Mouse (Mus musculus): ENCODE data around the gene R3hdm1. TPM values are rescaled to one million over a fixed set of nuclear protein-coding genes. Genes with fewer than 3 reads are reported as not detected.
"Not testable (repeated sequence)": the region's sequence is repeated elsewhere in the genome, so short reads cannot be mapped to it uniquely, and the experiment has no call there.

Gene R3hdm1
- polyA plus RNA-seq, 1 experiment, result 11.1 TPM

DNA sequence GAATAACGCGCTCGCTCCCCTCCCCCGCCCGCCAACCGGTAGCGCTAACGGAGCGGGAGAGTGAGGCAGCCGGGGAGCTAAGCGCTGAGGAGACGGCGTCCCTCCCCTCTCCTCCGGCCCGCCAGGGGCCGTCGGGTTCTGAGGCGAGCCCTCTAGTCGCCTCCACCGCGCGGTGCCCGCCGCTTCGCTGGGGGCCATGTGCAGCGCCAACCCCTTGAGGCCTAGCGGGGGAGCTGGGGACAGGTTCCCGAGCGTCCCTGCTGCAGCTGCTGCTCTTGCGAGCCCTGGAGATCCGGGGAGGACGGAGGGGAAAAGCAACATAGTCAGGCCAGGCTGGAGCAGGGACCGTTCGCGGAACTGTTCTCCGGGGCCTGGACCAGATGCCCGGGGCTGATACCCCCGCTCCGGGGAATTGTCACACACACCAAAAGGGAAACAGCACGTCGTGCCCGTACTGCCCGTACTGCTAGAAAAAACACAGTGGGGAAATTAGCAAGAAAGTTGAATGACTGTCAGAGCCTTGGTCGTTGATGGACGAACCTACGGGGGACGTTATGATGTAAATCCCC lies 503 bp downstream of the R3hdm1 start:
- peak; percentile 19 for DNase-seq (ENCODE audit: low read depth, low spot score)
- under 1% methylated on average over 47 of the region's 47 CpGs for WGBS

GRCm38 (mm10) chr1:128120913-128121627 lies 18.0 kb downstream of the R3hdm1 start:
- DNase-seq (ENCODE audit: low read depth, low spot score), result no peak
- 92% methylated on average over 4 of the region's 4 CpGs for WGBS

- DNase-seq (ENCODE audit: low read depth, low spot score), result not testable (repeated sequence)
Measured at GRCm38 (mm10) chr1:128136222-128136621, 33.1 kb downstream of the R3hdm1 start.

- no peak for DNase-seq (ENCODE audit: low read depth, low spot score)
Measured at GRCm38 (mm10) chr1:128141039-128141438, 37.9 kb downstream of the R3hdm1 start.

- DNase-seq (ENCODE audit: low read depth, low spot score), result no peak
Measured at GRCm38 (mm10) chr1:128141737-128142136, 38.6 kb downstream of the R3hdm1 start.

- DNase-seq (ENCODE audit: low read depth, low spot score), result no peak
- 79% methylated on average over 1 of the region's 1 CpGs for WGBS
Measured at GRCm38 (mm10) chr1:128166956-128167355, 63.9 kb downstream of the R3hdm1 start.

GRCm38 (mm10) chr1:128170104-128170503 lies 67.0 kb downstream of the R3hdm1 start:
- DNase-seq (ENCODE audit: low read depth, low spot score), result no peak

GRCm38 (mm10) chr1:128191426-128191825 lies 88.3 kb downstream of the R3hdm1 start:
- no peak for DNase-seq (ENCODE audit: low read depth, low spot score)
- WGBS, result 67% methylated on average over 2 of the region's 2 CpGs

- DNase-seq (ENCODE audit: low read depth, low spot score), result no peak
- WGBS, result 58% methylated on average over 7 of the region's 7 CpGs
Measured at GRCm38 (mm10) chr1:128192369-128192768, 89.3 kb downstream of the R3hdm1 start.

DNA sequence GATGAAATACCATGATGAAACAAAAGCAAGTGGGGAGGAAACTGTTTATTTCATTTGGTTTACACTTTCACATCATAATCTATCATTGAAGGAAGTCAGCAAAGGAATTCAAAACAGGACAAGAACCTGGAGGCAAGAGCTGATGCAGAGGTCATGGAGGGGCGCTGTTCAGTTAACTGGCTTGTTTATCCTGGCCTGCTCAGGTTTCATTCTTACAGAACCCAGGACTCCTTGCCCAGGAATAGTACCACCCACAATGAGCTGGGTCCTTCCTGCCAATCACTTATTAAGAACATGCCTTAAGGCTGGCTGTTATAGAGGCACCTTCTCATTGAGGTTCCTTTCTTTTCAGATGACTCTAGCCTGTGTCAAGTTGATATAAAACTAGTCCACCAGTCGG lies 90.9 kb downstream of the R3hdm1 start:
- WGBS, result 69% methylated on average over 2 of the region's 2 CpGs
- DNase-seq (ENCODE audit: low read depth, low spot score), result no peak

GRCm38 (mm10) chr1:128197353-128197752 lies 94.3 kb downstream of the R3hdm1 start:
- DNase-seq (ENCODE audit: low read depth, low spot score), result no peak
- WGBS, result 91% methylated on average over 1 of the region's 1 CpGs

DNA sequence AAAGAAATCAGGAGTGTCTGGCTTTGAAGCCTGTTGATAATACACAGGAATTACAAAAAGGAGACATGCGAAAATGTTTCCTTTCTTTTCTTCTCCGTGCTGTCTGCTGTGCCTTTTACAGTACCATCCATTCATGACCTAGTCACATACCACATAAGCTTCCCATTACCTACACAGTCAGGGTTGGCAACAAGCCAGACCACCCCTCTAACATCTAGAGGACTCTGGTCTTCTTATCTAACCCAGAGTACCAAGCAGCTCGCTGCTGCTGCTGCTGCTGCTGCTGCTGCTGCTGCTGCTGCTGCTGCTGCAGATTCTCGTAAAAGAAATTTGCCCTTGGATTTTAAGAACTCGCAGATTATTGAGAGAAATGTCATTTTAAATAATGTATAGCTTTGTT lies 110.2 kb downstream of the R3hdm1 start:
- WGBS, result 77% methylated on average over 5 of the region's 5 CpGs
- DNase-seq (ENCODE audit: low read depth, low spot score), result no peak

DNA sequence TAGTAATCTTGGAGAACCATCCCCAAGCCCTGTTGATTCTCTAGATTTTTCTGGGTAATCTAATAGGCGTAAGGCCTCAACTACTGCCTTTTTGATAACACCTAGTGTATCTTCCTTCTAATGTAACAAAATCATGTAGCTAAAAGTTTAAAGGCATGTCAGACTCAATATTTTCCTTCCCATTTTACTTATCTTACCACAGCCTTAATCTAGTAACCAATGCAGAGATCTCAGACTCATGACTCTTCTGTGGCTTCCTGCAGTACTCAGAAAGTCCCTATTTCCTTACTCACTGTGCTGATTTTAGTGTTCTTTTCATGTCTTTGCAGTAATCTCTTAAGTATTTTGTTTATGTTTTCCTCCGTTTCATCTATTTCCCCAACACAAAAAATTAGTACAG lies 118.8 kb downstream of the R3hdm1 start:
- DNase-seq (ENCODE audit: low read depth, low spot score), result no peak
- WGBS, result 91% methylated on average over 2 of the region's 2 CpGs

GRCm38 (mm10) chr1:128223304-128223703 lies 120.2 kb downstream of the R3hdm1 start:
- 88% methylated on average over 1 of the region's 1 CpGs for WGBS

GRCm38 (mm10) chr1:128235181-128235580 lies 132.1 kb downstream of the R3hdm1 start:
- no peak for DNase-seq (ENCODE audit: low read depth, low spot score)
- WGBS, result 94% methylated on average over 4 of the region's 4 CpGs

More at GRCm38 (mm10) chr1:128223304-128223703, 120.2 kb downstream of the R3hdm1 start:
- no peak for DNase-seq (ENCODE audit: low read depth, low spot score)

- DNase-seq (ENCODE audit: low read depth, low spot score), result no peak
- WGBS, result 7% methylated on average over 10 of the region's 10 CpGs
Measured at GRCm38 (mm10) chr1:128243627-128243995, 140.5 kb downstream of the R3hdm1 start, which contains the start of gene Ubxn4. Ubxn4 (plus strand) TSS chr1:128243964.

DNA sequence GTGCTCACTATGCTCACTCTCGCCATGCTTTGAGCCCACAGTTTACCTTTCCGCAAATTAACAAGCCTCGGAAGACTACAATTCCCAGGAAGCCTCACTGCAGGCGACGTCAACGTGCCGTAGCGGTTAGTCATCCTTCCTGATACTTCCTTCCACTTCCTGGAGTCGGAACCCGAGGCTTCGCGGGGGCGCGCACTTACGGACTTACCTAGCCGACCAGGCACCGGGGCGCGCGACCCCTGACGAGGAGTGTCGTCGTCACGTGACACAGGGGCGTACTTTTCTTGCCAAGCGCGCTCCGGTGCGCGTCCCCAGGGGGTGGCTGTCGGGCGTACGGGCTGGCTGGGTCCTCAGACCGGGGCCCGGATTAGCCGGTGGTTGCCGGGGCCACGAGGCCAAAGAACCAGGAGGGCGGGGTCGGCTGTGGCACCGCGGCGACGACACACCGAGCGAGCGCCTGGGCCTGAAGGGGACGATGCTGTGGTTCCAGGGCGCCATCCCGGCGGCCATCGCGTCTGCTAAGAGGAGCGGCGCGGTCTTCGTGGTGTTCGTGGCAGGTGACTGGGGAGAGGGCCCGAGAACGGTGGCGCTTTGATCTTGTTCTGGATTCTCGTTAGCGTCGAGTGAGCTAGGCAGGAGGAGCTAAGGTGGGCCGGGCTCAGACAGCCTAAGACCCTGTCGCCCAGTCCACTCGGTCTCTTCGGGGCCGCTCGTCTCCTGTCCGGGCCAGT lies 141.1 kb downstream of the R3hdm1 start:
- under 1% methylated on average over 71 of the region's 71 CpGs for WGBS
- peak; percentile 88 for DNase-seq (ENCODE audit: low read depth, low spot score)

- no peak for DNase-seq (ENCODE audit: low read depth, low spot score)
- WGBS, result under 1% methylated on average over 19 of the region's 19 CpGs
Measured at GRCm38 (mm10) chr1:128244727-128245355, 141.7 kb downstream of the R3hdm1 start.

- WGBS, result 81% methylated on average over 7 of the region's 7 CpGs
- not testable (repeated sequence) for DNase-seq (ENCODE audit: low read depth, low spot score)
Measured at GRCm38 (mm10) chr1:128267061-128267460, 164.0 kb downstream of the R3hdm1 start.

GRCm38 (mm10) chr1:128270731-128271130 lies 167.6 kb downstream of the R3hdm1 start:
- WGBS, result 82% methylated on average over 3 of the region's 3 CpGs
- DNase-seq (ENCODE audit: low read depth, low spot score), result no peak

Measured in large intestine, adult 2 months (tissue).